Mouse (Mus musculus): Measurements from ENCODE around the gene Sh3pxd2a.

GRCm38 (mm10) chr19:47314076-47314941 lies 149.9 kb downstream of the Sh3pxd2a start:
- TF ChIP-seq POLR2A (IDR thresholded peaks at IDR 0.05; ENCODE audit: extremely low read depth, insufficient read depth, low read length) (no peak), CTCF (IDR thresholded peaks at IDR 0.05; ENCODE audit: extremely low read depth, insufficient read depth, low read length) (no peak)

Data from cortical plate, adult 2 months (tissue).